Comparison of ENCODE assay signal across 9 mouse cellular contexts in the genomic region with DNA sequence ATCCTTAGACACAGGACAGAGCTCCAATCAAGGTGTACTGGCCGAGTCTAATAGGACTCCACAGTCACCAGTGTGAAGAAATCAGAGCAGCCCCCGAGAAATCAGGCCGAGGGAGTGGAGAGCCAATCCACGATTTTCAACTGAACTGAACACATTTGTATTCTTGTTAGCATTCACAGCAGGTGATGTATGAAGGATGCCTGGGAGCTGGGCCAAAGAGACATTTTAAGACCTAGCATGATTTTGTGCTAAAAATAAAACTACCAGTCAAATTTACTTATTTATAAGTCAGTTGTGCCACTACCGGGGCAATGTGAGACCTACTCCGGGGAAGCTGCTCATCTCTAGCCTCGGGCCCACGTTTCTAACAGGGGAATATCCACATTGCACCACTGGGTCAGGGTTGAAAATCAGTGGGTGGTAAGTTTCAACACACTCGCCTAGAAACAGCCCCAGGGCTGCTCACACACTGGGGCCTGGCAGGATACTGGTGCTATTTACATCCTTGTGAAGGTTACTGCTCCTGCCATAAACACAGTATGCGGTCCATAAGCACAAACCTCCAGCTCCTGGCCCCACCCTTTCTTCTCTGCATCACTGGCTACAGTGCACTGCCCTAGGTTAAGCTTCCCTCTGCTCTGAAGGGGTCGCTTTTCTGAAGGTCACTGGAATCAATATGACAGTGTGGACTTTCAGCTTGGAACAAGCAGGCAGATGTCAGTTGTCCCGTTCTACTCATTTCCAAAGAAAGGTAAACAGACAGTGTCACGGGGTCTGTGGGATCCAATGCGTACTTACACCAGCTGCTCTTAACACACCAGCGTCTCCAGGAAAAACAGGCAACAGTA.
DNase-seq lines count a peak whose midpoint lies in the region; ATAC-seq lines count a peak whose summit lies in the region.
"Had no signal": no experiment of that assay in that cellular context is flagged by ENCODE, and none has a peak within 500 bp of the region (broad histone marks: within the 10 kb centered on the region; RNA-seq: fewer than 3 reads in every experiment).

No protein-coding gene starts in this region.

- H3K27ac ChIP-seq in forebrain, embryonic 11.5 days (ENCODE audit: low read depth, low read length) = no peak overlapping the region
- H3K27ac ChIP-seq in forebrain, embryonic 10.5 days = no peak overlapping the region
- 0 out of 2 replicates have a peak overlapping the region, but pooled peaks have one; percentile 6 for H3K27ac ChIP-seq in midbrain, embryonic 15.5 days
- H3K27ac ChIP-seq: embryonic facial prominence, embryonic 13.5 days had no signal

- no peaks in the 10 kb centered on the region; the same call in 1 of the 2 replicates for H3K4me1 ChIP-seq in forebrain, embryonic 11.5 days (replicated peaks; ENCODE audit: control insufficient read depth, insufficient read depth, low read length)
- peaks cover 12% of the 10 kb centered on the region for H3K4me1 ChIP-seq in forebrain, embryonic 10.5 days
- peaks cover 11% of the 10 kb centered on the region; the same call in 1 of the 2 replicates for H3K4me1 ChIP-seq in midbrain, embryonic 15.5 days

- no peaks in the 10 kb centered on the region for H3K9me3 ChIP-seq in forebrain, embryonic 11.5 days (ENCODE audit: control insufficient read depth, low read length)
- H3K9me3 ChIP-seq in forebrain, embryonic 10.5 days = peaks cover 4% of the 10 kb centered on the region
- H3K9me3 ChIP-seq in midbrain, embryonic 15.5 days = no peaks in the 10 kb centered on the region
- H3K9me3 ChIP-seq: embryonic facial prominence, embryonic 13.5 days had no signal

- ATAC-seq in forebrain, embryonic 11.5 days (replicated peaks; ENCODE audit: low FRiP score) = 0 out of 2 replicates have a peak, but pooled peaks have one; percentile 30
- ATAC-seq in midbrain, embryonic 15.5 days (replicated peaks) = peak; percentile 79

- no peak overlapping the region for H3K4me3 ChIP-seq in forebrain, embryonic 11.5 days (ENCODE audit: low read depth, low read length)
- H3K4me3 ChIP-seq in forebrain, embryonic 10.5 days = no peak overlapping the region
- H3K4me3 ChIP-seq in midbrain, embryonic 15.5 days = no peak overlapping the region
- H3K4me3 ChIP-seq: embryonic facial prominence, embryonic 13.5 days had no signal

- H3K9ac ChIP-seq in forebrain, embryonic 11.5 days (ENCODE audit: low read length) = no peak overlapping the region
- H3K9ac ChIP-seq in midbrain, embryonic 15.5 days = no peak overlapping the region
- H3K9ac ChIP-seq: embryonic facial prominence, embryonic 13.5 days had no signal

- H3K4me2 ChIP-seq in forebrain, embryonic 11.5 days (ENCODE audit: low read depth, low read length, severe bottlenecking) = no peak overlapping the region
- no peak overlapping the region for H3K4me2 ChIP-seq in midbrain, embryonic 15.5 days
- H3K4me2 ChIP-seq: embryonic facial prominence, embryonic 13.5 days had no signal

- 65% methylated on average over 15 of the region's 15 CpGs for WGBS in forebrain, embryonic 11.5 days
- 60% methylated on average over 15 of the region's 15 CpGs for WGBS in forebrain, embryonic 10.5 days
- 48% methylated on average over 15 of the region's 15 CpGs for WGBS in midbrain, embryonic 15.5 days

- H3K27me3 ChIP-seq in forebrain, embryonic 11.5 days (ENCODE audit: control insufficient read depth, insufficient read depth, low read length) = no peaks in the 10 kb centered on the region
- H3K27me3 ChIP-seq in forebrain, embryonic 10.5 days (ENCODE audit: poor library complexity, severe bottlenecking) = no peaks in the 10 kb centered on the region
- H3K27me3 ChIP-seq in midbrain, embryonic 15.5 days (replicated peaks) = no peaks in the 10 kb centered on the region
- H3K27me3 ChIP-seq: embryonic facial prominence, embryonic 13.5 days had no signal

- peak; percentile 36 for DNase-seq in forebrain, embryonic 11.5 days (ENCODE audit: low spot score)
- no peak for DNase-seq in forebrain, embryonic 10.5 days (ENCODE audit: extremely low spot score, low spot score)
- DNase-seq in ZHBTc4 (ENCODE audit: low read depth, low spot score) = peak; percentile 83
- peak; percentile 24 to 71 for DNase-seq in frontal cortex, postnatal 36 days (ENCODE audit: low spot score in 2 of 2)
- DNase-seq in kidney, postnatal 36 days = peak; percentile 17 to 24
- no peak for DNase-seq in urinary bladder, postnatal 25 days (ENCODE audit: low spot score)
- no peak for DNase-seq in lung, adult 18-20 months

- no peaks in the 10 kb centered on the region for H3K36me3 ChIP-seq in forebrain, embryonic 11.5 days (ENCODE audit: control insufficient read depth, insufficient read depth, low read length)
- H3K36me3 ChIP-seq in forebrain, embryonic 10.5 days (replicated peaks) = no peaks in the 10 kb centered on the region
- no peaks in the 10 kb centered on the region for H3K36me3 ChIP-seq in midbrain, embryonic 15.5 days (replicated peaks)
- H3K36me3 ChIP-seq: embryonic facial prominence, embryonic 13.5 days had no signal

Comparison
In these comparisons a context has a peak if more than half of its experiments do, and no peak if none do; other contexts are left out.
1. DNase-seq: peak in forebrain, embryonic 11.5 days (single experiment), ZHBTc4 (single experiment), frontal cortex, postnatal 36 days (2 of 2) and kidney, postnatal 36 days (2 of 2); none in forebrain, embryonic 10.5 days (single experiment), urinary bladder, postnatal 25 days (single experiment) and lung, adult 18-20 months (0 of 2).